Mouse (Mus musculus) embryo, embryonic 11 days (tissue): ENCODE measurements at regions not wholly inside any gene's neighbourhood (a gene's known extent, or its start where the extent isn't known, plus 50 kb on each side); places are given as distances from the start of the nearest gene placed in this dataset.
A peak's percentile ranks its signal among the peaks of the same experiment; 100 is the strongest.

ENCODE experiments used
- DNase-seq: peaks from one replicate; pipeline ENCODE4 v3.0.0-alpha.2; 2015

DNA sequence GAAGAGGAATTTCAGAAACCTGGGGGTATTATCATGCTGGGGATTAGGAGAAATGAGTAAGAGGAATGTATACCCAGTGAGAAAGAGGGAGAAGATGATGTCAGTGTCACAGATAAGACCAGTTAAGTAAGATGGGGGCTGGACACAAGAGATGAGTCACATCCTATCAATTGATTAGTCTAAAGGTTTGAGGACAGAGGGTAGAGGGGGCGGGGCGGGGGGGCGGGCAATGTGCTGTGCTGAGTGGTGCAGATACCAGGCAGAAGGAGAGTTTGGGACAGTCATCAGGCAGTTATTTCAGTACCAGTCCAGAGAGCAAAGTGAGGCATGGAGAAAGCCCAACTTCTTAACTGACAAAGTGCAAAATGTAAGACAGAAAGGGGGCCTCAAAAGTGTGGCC, 601.4 kb upstream of the Nr5a2 start:
- no peak for DNase-seq

GRCm38 (mm10) chr1:137560389-137561268, 600.4 kb upstream of the Nr5a2 start:
- no peak for DNase-seq

- no peak for DNase-seq
Observed at GRCm38 (mm10) chr1:137549659-137550058, 589.4 kb upstream of the Nr5a2 start.

GRCm38 (mm10) chr1:137545666-137546065, 585.4 kb upstream of the Nr5a2 start:
- no peak for DNase-seq

GRCm38 (mm10) chr1:137543828-137544227, 583.6 kb upstream of the Nr5a2 start:
- DNase-seq = no peak

DNA sequence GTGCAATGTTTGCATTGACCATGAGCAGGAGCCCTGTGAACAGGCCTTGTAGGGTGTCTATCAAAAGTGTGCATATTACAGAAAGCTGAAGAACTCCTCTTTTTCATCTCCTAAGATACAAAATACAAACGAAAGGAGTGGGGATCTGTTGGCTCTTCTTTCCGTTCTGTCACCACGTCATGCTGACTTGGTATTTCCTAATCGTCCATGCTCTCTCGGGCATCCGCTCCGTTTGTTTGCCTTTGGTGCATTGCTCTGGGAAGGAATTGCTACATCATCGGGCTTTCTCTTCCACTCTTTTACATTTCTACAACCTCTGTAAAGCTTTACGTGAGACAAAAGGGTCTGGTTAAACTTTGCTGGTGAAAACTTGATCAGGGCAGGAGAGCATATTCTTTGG, 581.2 kb upstream of the Nr5a2 start:
- no peak for DNase-seq

GRCm38 (mm10) chr1:137539424-137540116, 579.3 kb upstream of the Nr5a2 start:
- peak; percentile 9 for DNase-seq

DNA sequence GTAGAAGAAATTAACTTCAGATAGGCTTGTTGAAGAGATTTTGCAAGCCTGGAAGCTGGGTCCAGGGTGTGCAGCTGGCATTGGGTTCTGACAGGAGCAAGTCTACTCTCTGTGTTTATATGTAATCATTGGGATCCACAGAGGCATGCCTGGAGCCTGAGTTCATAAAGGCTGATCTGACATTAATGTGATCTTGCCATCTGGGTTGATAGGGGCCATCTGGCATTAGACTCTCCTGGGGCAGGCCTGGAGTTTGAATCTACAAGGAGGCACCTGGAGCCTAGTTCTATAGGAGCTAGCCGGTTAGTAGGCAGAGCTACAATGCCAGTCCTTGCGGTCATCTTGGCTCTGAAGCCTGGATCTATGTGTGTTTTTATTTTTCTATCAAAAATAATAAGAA, 554.5 kb upstream of the Nr5a2 start:
- no peak for DNase-seq

GRCm38 (mm10) chr1:137503704-137504422, 543.6 kb upstream of the Nr5a2 start:
- DNase-seq = no peak

GRCm38 (mm10) chr1:137488226-137488625, 528.0 kb upstream of the Nr5a2 start:
- DNase-seq = no peak

DNA sequence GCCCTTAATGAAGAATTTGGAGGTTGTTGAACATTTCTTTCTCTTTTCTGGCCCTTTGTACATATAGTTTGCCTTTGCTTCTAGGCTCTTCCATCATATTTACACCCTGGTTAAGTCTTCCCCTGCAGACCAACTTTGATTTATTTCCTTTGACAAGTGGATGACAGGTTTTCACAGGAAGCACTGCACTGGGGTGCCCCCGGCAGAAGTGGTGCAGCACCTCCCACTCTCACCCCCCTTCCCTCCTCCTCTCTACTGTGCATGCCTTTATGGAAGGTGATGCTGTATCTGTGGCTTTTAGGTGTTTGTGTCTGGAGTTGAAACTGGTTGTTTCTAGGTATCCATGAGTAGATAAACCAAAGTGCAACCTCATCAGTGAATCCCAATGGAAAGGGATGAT, 518.2 kb upstream of the Nr5a2 start:
- no peak for DNase-seq

DNA sequence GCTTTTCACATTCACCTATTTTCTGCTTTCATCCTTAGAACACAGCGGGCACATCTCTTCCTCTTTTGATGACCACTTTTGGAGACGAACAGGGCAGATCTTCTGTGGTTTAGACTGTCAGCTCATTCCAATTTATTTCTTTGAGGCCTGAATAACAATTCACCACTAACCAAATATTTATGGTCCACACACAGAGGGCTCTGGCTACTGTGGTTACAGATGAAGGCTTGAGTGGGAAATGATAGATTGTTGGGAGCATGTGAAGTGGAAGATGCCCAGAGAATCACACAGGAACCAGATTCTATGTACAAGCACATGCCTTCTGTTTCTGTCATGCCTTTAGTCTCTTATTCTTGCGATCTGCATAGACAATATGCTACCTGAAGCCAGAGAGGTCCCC, 517.0 kb upstream of the Nr5a2 start:
- no peak for DNase-seq

- no peak for DNase-seq
Observed at GRCm38 (mm10) chr1:137474858-137475257, 514.6 kb upstream of the Nr5a2 start.

DNA sequence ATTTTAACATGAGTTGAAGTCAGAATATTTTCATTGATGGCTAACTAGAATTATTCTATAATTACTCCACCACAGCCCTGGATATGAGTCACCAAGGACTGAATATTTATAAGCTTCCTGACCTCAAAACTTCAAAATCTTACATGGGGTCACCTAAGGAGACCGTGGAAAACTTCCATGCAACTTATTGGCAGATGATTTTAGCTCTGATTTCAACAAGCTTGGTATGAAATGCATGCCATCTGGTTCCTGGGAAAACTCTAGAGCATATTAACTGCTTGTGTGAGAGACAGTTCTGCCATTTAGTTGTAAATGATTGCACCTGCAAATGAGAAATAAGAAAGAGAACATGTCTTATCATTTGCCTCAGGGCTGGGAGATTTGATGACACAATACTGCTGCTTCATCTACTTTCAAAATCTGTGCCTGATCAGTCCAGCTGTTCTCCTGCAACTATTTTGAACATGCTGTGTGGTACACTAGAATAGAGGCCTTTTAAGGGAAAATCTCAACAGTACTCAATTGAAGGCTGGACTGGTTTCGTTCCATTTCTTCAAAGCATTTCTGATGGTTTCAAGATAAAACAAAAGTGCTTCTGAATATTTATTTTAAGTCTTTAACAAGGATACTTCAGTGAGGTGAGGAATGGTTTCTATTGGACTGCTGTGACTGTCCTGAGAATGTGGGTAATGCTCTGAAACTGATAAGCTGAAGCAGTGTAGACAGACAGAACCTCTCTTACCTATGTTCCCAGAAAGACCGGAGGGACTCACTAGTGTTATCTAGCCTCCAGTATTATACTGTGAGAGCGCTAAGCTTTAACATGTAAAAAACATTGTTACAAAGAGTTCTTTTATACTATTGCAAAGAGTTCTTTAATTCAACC, 513.8 kb upstream of the Nr5a2 start:
- DNase-seq = no peak

- DNase-seq = no peak
Observed at GRCm38 (mm10) chr1:137464971-137465370, 504.7 kb upstream of the Nr5a2 start.

GRCm38 (mm10) chr1:137461189-137461588, 500.9 kb upstream of the Nr5a2 start:
- no peak for DNase-seq

DNA sequence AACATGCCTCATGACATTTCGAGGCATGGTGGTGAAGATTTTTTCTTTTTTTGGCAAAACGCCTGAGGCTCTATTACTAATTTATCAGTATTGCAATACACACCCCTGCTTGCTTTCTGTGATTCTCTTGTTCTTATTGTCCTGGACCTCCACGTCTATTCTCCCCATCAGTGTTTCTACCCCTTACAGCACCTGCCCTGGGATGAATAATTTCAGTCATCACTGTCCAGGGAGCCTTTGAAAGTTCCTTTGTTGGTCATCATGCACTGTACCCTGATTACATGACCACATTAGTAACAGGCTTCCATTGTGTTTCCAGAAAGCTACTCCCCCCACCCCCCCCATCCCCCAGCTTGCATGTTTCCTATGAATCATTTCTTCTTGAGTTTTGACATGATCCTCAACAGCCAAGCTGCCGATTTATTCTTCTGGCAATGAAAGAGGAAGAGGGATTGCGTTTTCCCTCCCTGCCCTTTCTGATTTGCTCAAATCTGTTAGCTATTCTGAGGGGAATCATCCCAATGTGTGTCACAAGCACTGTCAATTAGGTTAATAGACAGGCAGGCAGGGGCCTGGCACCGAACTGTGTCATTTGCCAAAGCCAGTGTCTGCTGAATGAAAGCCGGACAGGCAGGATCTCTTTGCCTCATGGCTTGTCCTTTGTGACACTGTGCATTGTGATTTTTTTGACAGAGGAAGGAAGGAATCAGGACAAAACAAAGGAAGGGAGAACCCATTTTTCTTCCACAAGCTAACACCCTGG, 493.4 kb upstream of the Nr5a2 start:
- DNase-seq = peak; percentile 26

DNA sequence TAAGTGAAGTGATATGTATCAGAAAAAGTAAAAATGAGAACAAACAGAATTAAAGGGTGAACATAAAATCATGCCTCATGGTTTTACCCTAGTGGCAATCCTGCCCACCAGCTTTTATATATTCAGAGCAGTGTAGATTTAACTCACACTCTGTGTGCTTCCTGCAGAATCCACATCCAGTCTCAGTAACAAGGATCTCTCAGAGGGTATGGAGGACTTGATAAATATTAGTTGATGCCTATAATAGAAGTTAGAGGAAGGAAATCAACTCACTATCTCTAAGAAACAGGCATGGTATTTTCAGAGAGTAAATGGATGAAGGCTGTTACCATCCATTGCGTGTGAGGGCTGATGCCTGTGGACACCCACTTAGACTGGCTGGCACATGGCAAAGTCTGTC, 492.5 kb upstream of the Nr5a2 start:
- DNase-seq = no peak

- DNase-seq = no peak
Observed at GRCm38 (mm10) chr1:137446497-137446896, 486.2 kb upstream of the Nr5a2 start.

GRCm38 (mm10) chr1:137428110-137428509, 467.9 kb upstream of the Nr5a2 start:
- no peak for DNase-seq

DNA sequence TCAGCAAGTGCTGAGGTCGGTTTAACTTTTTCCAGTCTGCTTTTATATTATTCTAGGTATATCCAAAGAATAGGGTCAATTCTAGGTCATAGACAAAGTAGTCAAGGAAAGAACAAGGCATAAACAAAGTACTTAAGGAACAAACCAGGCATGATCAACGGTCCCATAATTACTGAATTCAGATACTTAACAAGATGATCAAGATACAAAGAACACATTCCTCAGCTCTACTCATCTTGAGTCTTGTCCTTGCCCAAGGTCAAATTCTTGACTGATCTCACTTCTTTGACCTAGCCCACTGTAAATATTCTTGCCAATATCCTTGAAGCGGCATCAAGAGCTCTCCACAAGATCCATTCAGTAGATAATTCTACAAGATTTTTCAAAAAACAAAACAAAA, 458.1 kb upstream of the Nr5a2 start:
- no peak for DNase-seq

- DNase-seq = no peak
Observed at GRCm38 (mm10) chr1:137396736-137397135, 436.5 kb upstream of the Nr5a2 start.
